In genomic region chr11:22917786-22918185, GRCm38 (mm10) we compare ENCODE assay signal across 20 mouse cellular contexts. TPM values are rescaled to one million over a fixed set of nuclear protein-coding genes. Genes with fewer than 3 reads are reported as not detected.
DNase-seq lines count a peak whose midpoint lies in the region; ATAC-seq and TF ChIP-seq lines count a peak whose summit lies in the region.
"Had no signal": no experiment of that assay in that cellular context is flagged by ENCODE, and none has a peak within 500 bp of the region (broad histone marks: within the 10 kb centered on the region; RNA-seq: fewer than 3 reads in every experiment).

No protein-coding gene starts in this region.

- TF ChIP-seq EP300 in liver, postnatal 0 days (IDR thresholded peaks at IDR 0.05; ENCODE audit: low read depth): no peak

- H3K4me1 ChIP-seq in liver, postnatal 0 days (ENCODE audit: insufficient read depth): peaks cover 2% of the 10 kb centered on the region; the same call in 1 of the 2 replicates
- H3K4me1 ChIP-seq: embryonic facial prominence, embryonic 10.5 days; embryonic facial prominence, embryonic 12.5 days; forebrain, embryonic 13.5 days; forebrain, embryonic 15.5 days had no signal

- no peak overlapping the region for H3K4me2 ChIP-seq in liver, postnatal 0 days (ENCODE audit: low read depth, low read length)
- H3K4me2 ChIP-seq: embryonic facial prominence, embryonic 12.5 days; forebrain, embryonic 13.5 days; forebrain, embryonic 15.5 days had no signal

- no peaks in the 10 kb centered on the region for H3K27me3 ChIP-seq in liver, postnatal 0 days (ENCODE audit: insufficient read depth, low read length)
- H3K27me3 ChIP-seq: embryonic facial prominence, embryonic 12.5 days; forebrain, embryonic 13.5 days; forebrain, embryonic 15.5 days; Patski had no signal

- DNase-seq in liver (peak; percentile 26), R1 (ENCODE audit: low read depth, low spot score) (peak; percentile 86)
- DNase-seq in liver, postnatal 0 days: no peak
- no peak for DNase-seq in cerebellum, postnatal 10 days
- no peak for DNase-seq in cerebellum, adult 9-10 months
- DNase-seq: adrenal gland, adult 8-10 months; adrenal gland, postnatal 14 days; adrenal gland, postnatal 36 days; cerebellum, adult 11-12 months; cerebellum, adult 2 months; cerebellum, adult 9-11 months; cerebellum, postnatal 25 days; forebrain, postnatal 0 days had no signal

- H3K9me3 ChIP-seq in liver, postnatal 0 days (ENCODE audit: low read length): no peaks in the 10 kb centered on the region
- H3K9me3 ChIP-seq: embryonic facial prominence, embryonic 10.5 days; embryonic facial prominence, embryonic 12.5 days; forebrain, embryonic 13.5 days; forebrain, embryonic 15.5 days; G1E had no signal

- no peak overlapping the region for H3K4me3 ChIP-seq in liver, postnatal 0 days (ENCODE audit: low read depth, low read length)
- H3K4me3 ChIP-seq: embryonic facial prominence, embryonic 10.5 days; embryonic facial prominence, embryonic 12.5 days; forebrain, embryonic 13.5 days; forebrain, embryonic 15.5 days had no signal

- H3K36me3 ChIP-seq in liver, postnatal 0 days (replicated peaks; ENCODE audit: insufficient read depth, low read length): no peaks in the 10 kb centered on the region
- H3K36me3 ChIP-seq: embryonic facial prominence, embryonic 12.5 days; forebrain, embryonic 15.5 days had no signal

- H3K9ac ChIP-seq in liver, postnatal 0 days (replicated peaks): no peak overlapping the region
- H3K9ac ChIP-seq: embryonic facial prominence, embryonic 12.5 days; forebrain, embryonic 13.5 days; forebrain, embryonic 15.5 days; forebrain, postnatal 0 days had no signal

- ATAC-seq in liver, postnatal 0 days: no peak
- ATAC-seq: activated CD4-positive, CD25-positive, alpha-beta regulatory T cell, adult 4 months; forebrain, embryonic 13.5 days; forebrain, embryonic 15.5 days; forebrain, postnatal 0 days; Patski had no signal

- no peak for TF ChIP-seq CTCF in liver, postnatal 0 days (IDR thresholded peaks at IDR 0.05; ENCODE audit: low read depth)

- 80% methylated on average over 7 of the region's 7 CpGs for WGBS in liver, postnatal 0 days (ENCODE audit: insufficient replicate concordance)

- H3K27ac ChIP-seq in liver, postnatal 0 days (ENCODE audit: low read depth): no peak overlapping the region
- H3K27ac ChIP-seq: embryonic facial prominence, embryonic 10.5 days; embryonic facial prominence, embryonic 12.5 days; forebrain, embryonic 13.5 days; forebrain, embryonic 15.5 days had no signal

RNA-seq across cellular contexts. Expression of gene Zrsr1, which starts 54.0 kb away (rescaled TPM):
- 1.5 and 2.2 TPM in 2 replicates for polyA plus RNA-seq in liver, postnatal 0 days (2015; fragmentation: Nextera tagmentation; extraction: Ambion mirVana)

RNA-seq across cellular contexts. Expression of gene B3gnt2, which starts 57.0 kb away (rescaled TPM):
- 10.0 and 10.8 TPM in 2 replicates for polyA plus RNA-seq in liver, postnatal 0 days (2015; fragmentation: Nextera tagmentation; extraction: Ambion mirVana)

Comparison
In these comparisons a context has a peak if more than half of its experiments do, and no peak if none do; other contexts are left out.
1. DNase-seq: peak in liver (single experiment) and R1 (single experiment); none in liver, postnatal 0 days (single experiment), cerebellum, postnatal 10 days (0 of 2) and cerebellum, adult 9-10 months (single experiment).